Mouse (Mus musculus): ENCODE data around the gene Cbr4.
A peak's percentile ranks its signal among the peaks of the same experiment; 100 is the strongest.

Cbr4 gene

GRCm38 (mm10) chr8:61488631-61489030 is 1.1 kb downstream of the Cbr4 start:
- no peak for DNase-seq (ENCODE audit: low spot score in 2 of 2)

- DNase-seq (ENCODE audit: low spot score in 2 of 2) = no peak
Observed at GRCm38 (mm10) chr8:61497110-61497509, 9.6 kb downstream of the Cbr4 start.

GRCm38 (mm10) chr8:61499035-61499434 is 11.5 kb downstream of the Cbr4 start:
- no peak for DNase-seq (ENCODE audit: low spot score in 2 of 2)

GRCm38 (mm10) chr8:61500914-61501313 is 13.4 kb downstream of the Cbr4 start:
- no peak for DNase-seq (ENCODE audit: low spot score in 2 of 2)

- DNase-seq (ENCODE audit: low spot score in 2 of 2) = no peak
Observed at GRCm38 (mm10) chr8:61502277-61502676, 14.7 kb downstream of the Cbr4 start.

GRCm38 (mm10) chr8:61515110-61515930 is 27.8 kb downstream of the Cbr4 start:
- DNase-seq (ENCODE audit: low spot score in 2 of 2) = no peak

GRCm38 (mm10) chr8:61515931-61516744 is 28.6 kb downstream of the Cbr4 start:
- peak; percentile 31 to 58 for DNase-seq (ENCODE audit: low spot score in 2 of 2)

GRCm38 (mm10) chr8:61516745-61517501 is 29.4 kb downstream of the Cbr4 start:
- DNase-seq (ENCODE audit: low spot score in 2 of 2) = no peak

GRCm38 (mm10) chr8:61517502-61518185 is 30.1 kb downstream of the Cbr4 start:
- DNase-seq (ENCODE audit: low spot score in 2 of 2) = no peak

- DNase-seq (ENCODE audit: low spot score in 2 of 2) = no peak
Observed at GRCm38 (mm10) chr8:61522132-61522531, 34.6 kb downstream of the Cbr4 start.

GRCm38 (mm10) chr8:61527037-61527436 is 39.5 kb downstream of the Cbr4 start:
- no peak for DNase-seq (ENCODE audit: low spot score in 2 of 2)

GRCm38 (mm10) chr8:61528197-61528596 is 40.7 kb downstream of the Cbr4 start:
- no peak for DNase-seq (ENCODE audit: low spot score in 2 of 2)

GRCm38 (mm10) chr8:61528642-61529041 is 41.1 kb downstream of the Cbr4 start:
- DNase-seq (ENCODE audit: low spot score in 2 of 2) = no peak

- no peak for DNase-seq (ENCODE audit: low spot score in 2 of 2)
Observed at GRCm38 (mm10) chr8:61531944-61532795, 44.6 kb downstream of the Cbr4 start.

- DNase-seq (ENCODE audit: low spot score in 2 of 2) = no peak
Observed at GRCm38 (mm10) chr8:61532831-61533230, 45.3 kb downstream of the Cbr4 start.

GRCm38 (mm10) chr8:61533356-61533926 is 45.9 kb downstream of the Cbr4 start:
- no peak for DNase-seq (ENCODE audit: low spot score in 2 of 2)

GRCm38 (mm10) chr8:61535472-61535871 is 47.9 kb downstream of the Cbr4 start:
- DNase-seq (ENCODE audit: low spot score in 2 of 2) = no peak

- DNase-seq (ENCODE audit: low spot score in 2 of 2) = peak; percentile 51 to 68
Observed at GRCm38 (mm10) chr8:61537471-61537870, 49.9 kb downstream of the Cbr4 start.

GRCm38 (mm10) chr8:61539828-61540500 is 52.4 kb downstream of the Cbr4 start:
- peak; percentile 54 to 81 for DNase-seq (ENCODE audit: low spot score in 2 of 2)

- no peak for DNase-seq (ENCODE audit: low spot score in 2 of 2)
Observed at GRCm38 (mm10) chr8:61549585-61549984, 62.1 kb downstream of the Cbr4 start.
